19 mouse cellular contexts compared by ENCODE assay signal in genomic region chr13:32849092-32849491, GRCm38 (mm10). TPM values are rescaled to one million over a fixed set of nuclear protein-coding genes. Genes with fewer than 3 reads are reported as not detected.
DNase-seq lines count a peak whose midpoint lies in the region; ATAC-seq lines count a peak whose summit lies in the region.
"Had no signal": no experiment of that assay in that cellular context is flagged by ENCODE, and none has a peak within 500 bp of the region (broad histone marks: within the 10 kb centered on the region; RNA-seq: fewer than 3 reads in every experiment).

No protein-coding gene starts in this region.

- peak; percentile 48 for DNase-seq in kidney, postnatal 14 days
- no peak for DNase-seq in adrenal gland, adult 2 months
- no peak for DNase-seq in hindbrain, embryonic 11.5 days (ENCODE audit: low spot score)
- DNase-seq: adrenal gland, postnatal 36 days; cerebellum, adult 11-12 months; gastrocnemius, postnatal 25 days; heart, postnatal 36 days; right cerebral cortex, postnatal 25 days had no signal

- no peak overlapping the region for H3K27ac ChIP-seq in liver, embryonic 15.5 days (replicated peaks)
- H3K27ac ChIP-seq in liver, embryonic 12.5 days = no peak overlapping the region
- peak overlapping the region; percentile 61; the same call in 1 of the 2 replicates for H3K27ac ChIP-seq in stomach, embryonic 14.5 days (ENCODE audit: low read length)
- H3K27ac ChIP-seq in hindbrain, embryonic 12.5 days = no peak overlapping the region
- no peak overlapping the region for H3K27ac ChIP-seq in hindbrain, embryonic 11.5 days (ENCODE audit: low read depth, low read length)
- H3K27ac ChIP-seq: forebrain, embryonic 13.5 days; limb, embryonic 15.5 days; midbrain, embryonic 12.5 days; neural tube, embryonic 15.5 days had no signal

- H3K27me3 ChIP-seq in liver, embryonic 15.5 days = no peaks in the 10 kb centered on the region
- H3K27me3 ChIP-seq in liver, embryonic 12.5 days (replicated peaks) = no peaks in the 10 kb centered on the region
- no peaks in the 10 kb centered on the region for H3K27me3 ChIP-seq in stomach, embryonic 14.5 days (ENCODE audit: control insufficient read depth, insufficient read depth, low read length)
- no peaks in the 10 kb centered on the region for H3K27me3 ChIP-seq in hindbrain, embryonic 12.5 days
- no peaks in the 10 kb centered on the region for H3K27me3 ChIP-seq in hindbrain, embryonic 11.5 days (ENCODE audit: control insufficient read depth, insufficient read depth, low read length)
- H3K27me3 ChIP-seq: forebrain, embryonic 13.5 days; limb, embryonic 15.5 days; neural tube, embryonic 15.5 days had no signal

- 14% methylated on average over 4 of the region's 4 CpGs for WGBS in liver, embryonic 15.5 days (ENCODE audit: insufficient replicate concordance)
- 27% methylated on average over 4 of the region's 4 CpGs for WGBS in liver, embryonic 12.5 days (ENCODE audit: insufficient replicate concordance)
- WGBS in stomach, embryonic 14.5 days = 42% methylated on average over 4 of the region's 4 CpGs
- 70% methylated on average over 4 of the region's 4 CpGs for WGBS in hindbrain, embryonic 12.5 days
- WGBS in hindbrain, embryonic 11.5 days = 70% methylated on average over 4 of the region's 4 CpGs

- H3K36me3 ChIP-seq in liver, embryonic 15.5 days (replicated peaks) = no peaks in the 10 kb centered on the region
- H3K36me3 ChIP-seq in liver, embryonic 12.5 days = no peaks in the 10 kb centered on the region
- H3K36me3 ChIP-seq in stomach, embryonic 14.5 days (ENCODE audit: control insufficient read depth, insufficient read depth, low read length) = no peaks in the 10 kb centered on the region
- H3K36me3 ChIP-seq in hindbrain, embryonic 12.5 days = no peaks in the 10 kb centered on the region
- no peaks in the 10 kb centered on the region for H3K36me3 ChIP-seq in hindbrain, embryonic 11.5 days (ENCODE audit: control insufficient read depth, insufficient read depth, low read length)
- H3K36me3 ChIP-seq: limb, embryonic 15.5 days; midbrain, embryonic 12.5 days; neural tube, embryonic 15.5 days had no signal

- no peaks in the 10 kb centered on the region for H3K9me3 ChIP-seq in liver, embryonic 15.5 days (replicated peaks)
- no peaks in the 10 kb centered on the region for H3K9me3 ChIP-seq in liver, embryonic 12.5 days (replicated peaks)
- no peaks in the 10 kb centered on the region for H3K9me3 ChIP-seq in stomach, embryonic 14.5 days (ENCODE audit: control insufficient read depth, low read depth, low read length)
- H3K9me3 ChIP-seq in hindbrain, embryonic 12.5 days (replicated peaks) = no peaks in the 10 kb centered on the region
- H3K9me3 ChIP-seq in hindbrain, embryonic 11.5 days (ENCODE audit: control insufficient read depth, low read length) = no peaks in the 10 kb centered on the region
- H3K9me3 ChIP-seq: forebrain, embryonic 13.5 days; limb, embryonic 15.5 days; midbrain, embryonic 12.5 days; neural tube, embryonic 15.5 days had no signal

- 0 out of 2 replicates have a peak overlapping the region, but pooled peaks have one; percentile 2 for H3K4me2 ChIP-seq in liver, embryonic 15.5 days
- no peak overlapping the region for H3K4me2 ChIP-seq in liver, embryonic 12.5 days
- no peak overlapping the region for H3K4me2 ChIP-seq in stomach, embryonic 14.5 days (replicated peaks; ENCODE audit: low read depth, low read length)
- no peak overlapping the region for H3K4me2 ChIP-seq in hindbrain, embryonic 12.5 days (replicated peaks)
- H3K4me2 ChIP-seq in hindbrain, embryonic 11.5 days (replicated peaks; ENCODE audit: low read depth, low read length) = no peak overlapping the region
- H3K4me2 ChIP-seq: forebrain, embryonic 13.5 days; limb, embryonic 15.5 days; midbrain, embryonic 12.5 days; neural tube, embryonic 15.5 days had no signal

- peak; percentile 51; the same call in 1 of the 2 replicates for ATAC-seq in liver, embryonic 15.5 days (ENCODE audit: insufficient read depth)
- no peak for ATAC-seq in liver, embryonic 12.5 days
- peak; percentile 66 to 67 for ATAC-seq in hematopoietic stem cell, adult 5-6 weeks (replicated peaks in 1 of 2; ENCODE audit: insufficient read depth in 1 of 2, low FRiP score in 2 of 2, low TSS enrichment in 1 of 2, low read depth in 1 of 2, poor library complexity in 2 of 2, severe bottlenecking in 2 of 2)
- peak; percentile 66 for ATAC-seq in stomach, embryonic 14.5 days (ENCODE audit: insufficient number of reproducible peaks, insufficient read depth, low FRiP score, low read depth)
- no peak for ATAC-seq in hindbrain, embryonic 12.5 days (ENCODE audit: low FRiP score)
- ATAC-seq in hindbrain, embryonic 11.5 days (ENCODE audit: low FRiP score) = no peak
- ATAC-seq: CD4-positive, CD25-positive, alpha-beta regulatory T cell, adult 4 months; forebrain, embryonic 13.5 days had no signal

- 0 out of 2 replicates have a peak, but pooled peaks cover 6% of the 10 kb centered on the region for H3K4me1 ChIP-seq in liver, embryonic 15.5 days (replicated peaks)
- H3K4me1 ChIP-seq in liver, embryonic 12.5 days = 0 out of 2 replicates have a peak, but pooled peaks cover 4% of the 10 kb centered on the region
- no peaks in the 10 kb centered on the region; the same call in 1 of the 2 replicates for H3K4me1 ChIP-seq in stomach, embryonic 14.5 days (ENCODE audit: control insufficient read depth, insufficient read depth, low read length)
- H3K4me1 ChIP-seq in hindbrain, embryonic 12.5 days = no peaks in the 10 kb centered on the region
- no peaks in the 10 kb centered on the region for H3K4me1 ChIP-seq in hindbrain, embryonic 11.5 days (replicated peaks; ENCODE audit: control insufficient read depth, insufficient read depth, low read length)

- H3K9ac ChIP-seq in liver, embryonic 15.5 days = no peak overlapping the region
- H3K9ac ChIP-seq in liver, embryonic 12.5 days = no peak overlapping the region
- H3K9ac ChIP-seq in stomach, embryonic 14.5 days (replicated peaks; ENCODE audit: low read depth, low read length) = no peak overlapping the region
- no peak overlapping the region for H3K9ac ChIP-seq in hindbrain, embryonic 12.5 days
- no peak overlapping the region for H3K9ac ChIP-seq in hindbrain, embryonic 11.5 days (ENCODE audit: low read depth, low read length)
- H3K9ac ChIP-seq: forebrain, embryonic 13.5 days; limb, embryonic 15.5 days; midbrain, embryonic 12.5 days; neural tube, embryonic 15.5 days had no signal

- H3K4me3 ChIP-seq in liver, embryonic 15.5 days (replicated peaks) = peak overlapping the region; percentile 2; the same call in 1 of the 2 replicates
- H3K4me3 ChIP-seq in liver, embryonic 12.5 days = no peak overlapping the region
- H3K4me3 ChIP-seq in stomach, embryonic 14.5 days (ENCODE audit: low read depth, low read length) = no peak overlapping the region
- H3K4me3 ChIP-seq in hindbrain, embryonic 12.5 days = no peak overlapping the region
- no peak overlapping the region for H3K4me3 ChIP-seq in hindbrain, embryonic 11.5 days (ENCODE audit: low read depth, low read length)
- H3K4me3 ChIP-seq: forebrain, embryonic 13.5 days; limb, embryonic 15.5 days; midbrain, embryonic 12.5 days; neural tube, embryonic 15.5 days had no signal

RNA-seq across cellular contexts. Expression of gene Serpinb1a, which starts 1.9 kb away (rescaled TPM):
- 36.4 and 44.1 TPM in 2 replicates for polyA plus RNA-seq in liver, embryonic 15.5 days (2015; fragmentation: Nextera tagmentation; extraction: Ambion mirVana)
- 10.5 and 11.7 TPM in 2 replicates for polyA plus RNA-seq in liver, embryonic 12.5 days (2016; fragmentation: Nextera tagmentation; extraction: Ambion mirVana)
- total RNA-seq in hematopoietic stem cell, adult 5-6 weeks (2017) = 253 and 288 TPM in 2 replicates
- 21.2 and 31.1 TPM in 2 replicates for polyA plus RNA-seq in stomach, embryonic 14.5 days (2014; fragmentation: Nextera tagmentation; extraction: Ambion mirVana)
- 10 to 100 TPM; 22.7 to 71.9 TPM for total RNA-seq in adrenal gland, adult 2 months (2021)
- 17.6 and 31.2 TPM in 2 replicates for polyA plus RNA-seq in adrenal gland, adult 2 months (2012; rRNA removed)
- polyA plus RNA-seq in hindbrain, embryonic 12.5 days (2016; fragmentation: Nextera tagmentation; extraction: Ambion mirVana) = 0.82 and 1.1 TPM in 2 replicates
- 0.27 TPM in 1 of 2 replicates, not detected in the other for polyA plus RNA-seq in hindbrain, embryonic 11.5 days (2014; fragmentation: Nextera tagmentation; extraction: Ambion mirVana)

RNA-seq across cellular contexts. Expression of gene D930007J09Rik, which starts 46.4 kb away (rescaled TPM):
- not detected in 2 replicates for polyA plus RNA-seq in liver, embryonic 15.5 days (2015; fragmentation: Nextera tagmentation; extraction: Ambion mirVana)
- polyA plus RNA-seq in liver, embryonic 12.5 days (2016; fragmentation: Nextera tagmentation; extraction: Ambion mirVana) = not detected in 2 replicates
- 1.1 TPM in 1 of 2 replicates, not detected in the other for total RNA-seq in hematopoietic stem cell, adult 5-6 weeks (2017)
- polyA plus RNA-seq in stomach, embryonic 14.5 days (2014; fragmentation: Nextera tagmentation; extraction: Ambion mirVana) = not detected in 2 replicates
- not detected for total RNA-seq in adrenal gland, adult 2 months (2021)
- 1.5 and 1.7 TPM in 2 replicates for polyA plus RNA-seq in adrenal gland, adult 2 months (2012; rRNA removed)
- not detected in 2 replicates for polyA plus RNA-seq in hindbrain, embryonic 12.5 days (2016; fragmentation: Nextera tagmentation; extraction: Ambion mirVana)
- not detected in 2 replicates for polyA plus RNA-seq in hindbrain, embryonic 11.5 days (2014; fragmentation: Nextera tagmentation; extraction: Ambion mirVana)
- total RNA-seq: adrenal gland, postnatal 36 days; gastrocnemius, postnatal 25 days; heart, postnatal 36 days had no signal
- polyA plus RNA-seq: CD4-positive, CD25-positive, alpha-beta regulatory T cell, adult 4 months; embryonic facial prominence, embryonic 11.5 days; forebrain, embryonic 13.5 days; limb, embryonic 15.5 days; midbrain, embryonic 12.5 days; neural tube, embryonic 15.5 days had no signal

RNA-seq across cellular contexts. Expression of gene Wrnip1, which starts 47.3 kb away (rescaled TPM):
- 10.3 and 15.2 TPM in 2 replicates for polyA plus RNA-seq in liver, embryonic 15.5 days (2015; fragmentation: Nextera tagmentation; extraction: Ambion mirVana)
- polyA plus RNA-seq in liver, embryonic 12.5 days (2016; fragmentation: Nextera tagmentation; extraction: Ambion mirVana) = 27.2 and 29.1 TPM in 2 replicates
- 41.8 and 46.3 TPM in 2 replicates for total RNA-seq in hematopoietic stem cell, adult 5-6 weeks (2017)
- polyA plus RNA-seq in stomach, embryonic 14.5 days (2014; fragmentation: Nextera tagmentation; extraction: Ambion mirVana) = 15.8 and 17.3 TPM in 2 replicates
- total RNA-seq in adrenal gland, adult 2 months (2021) = 10 to 100 TPM; 33.4 to 37.7 TPM
- polyA plus RNA-seq in adrenal gland, adult 2 months (2012; rRNA removed) = 46.7 and 47.1 TPM in 2 replicates
- polyA plus RNA-seq in hindbrain, embryonic 12.5 days (2016; fragmentation: Nextera tagmentation; extraction: Ambion mirVana) = 33.9 and 41.3 TPM in 2 replicates
- 14.4 and 18.0 TPM in 2 replicates for polyA plus RNA-seq in hindbrain, embryonic 11.5 days (2014; fragmentation: Nextera tagmentation; extraction: Ambion mirVana)

RNA-seq across cellular contexts. Expression of gene Serpinb1c, which starts 48.9 kb away (rescaled TPM):
- not detected in 2 replicates for polyA plus RNA-seq in liver, embryonic 15.5 days (2015; fragmentation: Nextera tagmentation; extraction: Ambion mirVana)
- 0.10 TPM in 1 of 2 replicates, not detected in the other for polyA plus RNA-seq in liver, embryonic 12.5 days (2016; fragmentation: Nextera tagmentation; extraction: Ambion mirVana)
- not detected in 2 replicates for total RNA-seq in hematopoietic stem cell, adult 5-6 weeks (2017)
- polyA plus RNA-seq in stomach, embryonic 14.5 days (2014; fragmentation: Nextera tagmentation; extraction: Ambion mirVana) = not detected in 2 replicates
- not detected for total RNA-seq in adrenal gland, adult 2 months (2021)
- polyA plus RNA-seq in adrenal gland, adult 2 months (2012; rRNA removed) = not detected in 2 replicates
- not detected in 2 replicates for polyA plus RNA-seq in hindbrain, embryonic 12.5 days (2016; fragmentation: Nextera tagmentation; extraction: Ambion mirVana)
- polyA plus RNA-seq in hindbrain, embryonic 11.5 days (2014; fragmentation: Nextera tagmentation; extraction: Ambion mirVana) = not detected in 2 replicates
- total RNA-seq: adrenal gland, postnatal 36 days had no signal
- polyA plus RNA-seq: CD4-positive, CD25-positive, alpha-beta regulatory T cell, adult 4 months; embryonic facial prominence, embryonic 11.5 days; forebrain, embryonic 13.5 days; limb, embryonic 15.5 days; midbrain, embryonic 12.5 days had no signal

Comparison
In these comparisons a context has a peak if more than half of its experiments do, and no peak if none do; other contexts are left out.
1. ATAC-seq: peak in liver, embryonic 15.5 days (single experiment), hematopoietic stem cell, adult 5-6 weeks (2 of 2) and stomach, embryonic 14.5 days (single experiment); none in liver, embryonic 12.5 days (single experiment), hindbrain, embryonic 12.5 days (single experiment) and hindbrain, embryonic 11.5 days (single experiment).